Mouse (Mus musculus) gastrocnemius, adult 18-20 months (tissue): ENCODE data around the gene Ankrd42. TPM values are rescaled to one million over a fixed set of nuclear protein-coding genes. Genes with fewer than 3 reads are reported as not detected.

Source experiments
- DNase-seq: peaks from one replicate; pipeline ENCODE4 v3.0.0; 2021; ENCODE audit warnings: low spot score
- total RNA-seq, 2 experiments: library from RNA; stranded (reverse); gene quantifications; 2 replicates each; pipeline ENCODE4 v1.2.3; 2021

Gene Ankrd42
- total RNA-seq, 2 experiments from 2014 or later: 0.28 to 0.34 TPM

- no peak for DNase-seq
Measured at GRCm38 (mm10) chr7:92580491-92581207, 56.3 kb downstream of the Ankrd42 start.

- no peak for DNase-seq
Measured at GRCm38 (mm10) chr7:92566775-92567174, 70.2 kb downstream of the Ankrd42 start.

DNA sequence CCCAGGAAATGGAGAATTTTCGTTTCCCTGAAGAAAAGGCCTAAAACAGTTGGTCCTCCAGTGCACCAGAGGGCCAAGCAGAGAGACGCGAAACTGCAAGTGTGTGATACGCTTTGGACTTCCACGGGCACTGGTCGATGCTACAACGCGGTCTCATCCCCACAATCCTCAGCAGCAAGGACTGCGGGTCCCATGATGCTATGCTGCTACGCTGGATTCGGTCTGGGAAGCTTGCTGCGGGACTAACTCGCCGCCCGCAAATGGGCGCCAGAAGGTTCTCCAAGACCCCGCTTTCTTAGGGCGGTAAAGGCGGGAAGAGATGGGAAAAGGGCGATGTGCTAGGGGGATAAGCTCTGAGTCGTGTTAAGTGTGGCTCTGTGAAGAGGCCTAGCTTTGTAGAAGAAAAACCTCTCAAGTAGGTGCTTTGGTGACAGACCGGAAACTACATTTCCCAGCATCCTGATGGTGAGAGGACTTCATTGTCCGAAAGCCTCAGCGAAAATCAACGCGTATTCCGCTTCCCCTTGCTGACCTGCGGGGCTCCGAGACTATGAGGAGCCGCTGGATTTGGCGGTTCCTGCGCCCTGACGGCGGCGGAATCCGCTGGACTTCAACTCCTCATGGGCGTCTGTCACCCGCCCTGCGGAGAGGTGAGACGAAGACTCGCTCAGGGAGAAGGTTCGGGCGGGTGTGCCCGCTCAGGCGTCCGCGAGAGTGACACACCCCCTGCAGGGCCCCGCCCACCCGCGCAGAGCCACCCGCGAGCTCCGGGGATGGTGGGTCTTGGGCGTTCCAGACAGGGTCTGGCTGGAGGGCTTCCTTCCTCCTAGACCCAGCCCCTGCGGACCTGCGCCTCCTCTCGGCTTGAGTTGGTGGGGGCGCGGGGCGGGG, 75.7 kb downstream of the Ankrd42 start, which contains the start of gene Ccdc90b:
Gene Ccdc90b, plus strand, starts transcription at position 164 of the 891 bp plus-strand sequence.
- peak; percentile 92 for DNase-seq

DNA sequence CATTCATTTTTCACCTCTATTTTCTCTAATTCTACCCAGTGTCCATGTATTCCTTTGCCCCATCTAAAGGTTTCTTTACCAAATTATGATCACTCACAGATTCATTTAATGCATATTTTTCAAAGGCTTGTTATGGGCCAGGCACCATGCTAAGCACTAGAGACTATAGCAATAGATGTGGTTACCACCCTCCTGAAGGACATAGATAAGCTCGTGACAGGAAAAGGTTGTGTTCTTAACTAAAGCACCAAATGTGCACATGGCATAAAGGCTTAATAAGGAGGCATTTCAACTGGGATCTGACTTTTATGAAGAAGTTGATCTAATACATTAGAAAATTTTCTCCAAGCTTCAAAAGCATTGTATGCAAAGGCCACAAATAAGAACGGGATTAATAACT, 78.2 kb downstream of the Ankrd42 start:
- no peak for DNase-seq

GRCm38 (mm10) chr7:92550990-92551392, 86.0 kb downstream of the Ankrd42 start:
- DNase-seq: peak; percentile 10

DNA sequence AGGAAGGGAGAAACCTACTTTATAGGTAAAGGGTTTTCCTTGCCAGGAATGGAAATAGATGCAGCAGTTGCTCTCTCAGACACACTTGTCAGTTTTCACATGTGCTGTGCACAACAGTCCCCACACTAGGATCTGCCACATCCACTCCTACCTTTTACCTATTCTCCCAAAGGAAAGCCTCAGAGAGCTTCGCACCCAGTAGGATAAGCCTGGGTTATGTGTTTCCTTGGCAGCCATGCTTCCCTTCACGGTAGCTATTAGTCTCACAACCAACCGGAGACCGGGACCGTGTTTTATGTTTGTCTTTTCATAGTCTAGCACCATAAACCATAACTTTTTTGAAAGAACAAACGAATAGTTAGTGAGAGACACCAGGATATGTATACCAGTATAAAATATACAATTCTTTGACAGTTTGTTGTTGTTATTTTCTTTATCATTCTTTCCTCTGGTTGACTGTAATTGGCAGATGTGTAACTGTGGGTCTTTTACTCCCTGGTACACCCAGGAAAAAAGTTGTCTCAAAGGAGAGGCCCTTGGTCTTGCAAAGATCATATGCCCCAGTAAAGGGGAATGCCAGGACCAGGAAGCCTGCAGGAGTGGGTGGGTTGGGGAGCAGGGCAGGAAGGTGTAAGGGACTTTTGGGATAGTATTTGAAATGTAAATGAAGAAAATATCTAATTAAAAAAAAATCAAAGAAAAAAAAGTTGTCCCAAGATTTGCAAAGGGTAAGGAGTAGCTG, 86.5 kb downstream of the Ankrd42 start:
- DNase-seq: no peak

DNA sequence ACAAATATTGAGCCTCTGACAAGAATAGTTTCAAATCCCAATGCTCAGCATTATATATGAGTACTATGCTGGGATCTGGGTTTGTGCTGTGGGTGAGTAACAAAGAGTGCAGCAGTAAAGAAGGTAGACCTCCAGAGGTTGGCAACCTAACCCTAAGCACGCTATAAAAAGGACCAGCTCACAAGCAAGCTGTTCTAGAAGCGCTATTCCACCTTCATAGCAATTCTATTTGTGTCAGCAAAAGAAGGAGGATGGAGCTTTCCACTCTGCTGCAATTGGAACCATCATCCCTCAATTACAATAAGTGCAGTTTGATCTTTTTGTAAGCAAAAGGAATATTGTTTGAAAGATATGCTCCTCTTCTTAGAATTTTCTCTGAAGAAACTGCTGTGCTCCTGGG, 90.2 kb downstream of the Ankrd42 start:
- DNase-seq: no peak

DNA sequence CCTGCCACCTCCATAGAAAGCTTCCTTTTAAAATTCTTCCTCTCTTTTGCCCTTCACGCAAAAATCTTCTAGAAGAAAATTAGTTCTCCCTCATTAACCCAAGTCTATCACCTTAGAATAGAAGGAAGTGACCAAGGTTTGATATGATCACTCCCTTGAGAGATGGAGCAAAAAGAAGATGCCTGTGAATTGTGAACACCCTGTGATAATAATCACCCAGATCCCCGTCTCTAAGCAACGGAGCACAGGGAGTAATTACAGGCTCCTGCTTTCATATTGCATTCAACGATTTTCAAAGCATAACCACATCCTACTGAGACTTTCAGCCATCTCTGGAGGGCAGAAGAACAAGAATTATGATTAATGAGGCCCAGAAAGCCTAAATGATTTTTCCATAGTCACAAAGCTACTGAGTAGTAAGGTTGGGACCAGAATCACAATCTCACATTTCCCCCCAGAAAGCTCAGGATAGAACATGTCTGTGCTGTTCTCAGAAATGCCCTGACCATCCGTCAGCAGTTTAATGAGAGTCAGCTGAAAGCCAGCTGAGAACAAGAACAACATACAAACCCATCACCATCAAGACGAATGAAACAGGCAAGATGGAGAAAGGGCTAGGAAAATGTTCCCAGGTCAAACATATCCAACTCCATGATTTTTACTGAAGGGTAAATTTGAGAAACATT, 104.4 kb downstream of the Ankrd42 start:
- no peak for DNase-seq

Other genes with a start within 250 kb of the Ankrd42 start
- 10 to 100 TPM; 19.7 to 20.2 TPM for gene Ccdc90b, start 76.0 kb downstream of the Ankrd42 start, total RNA-seq
- 10 to 100 TPM; 18.3 to 22.0 TPM for gene Pcf11, start 32.8 kb upstream of the Ankrd42 start, total RNA-seq
- 1 to 10 TPM; 5.4 to 8.5 TPM for gene Rab30, start 104.5 kb upstream of the Ankrd42 start, total RNA-seq
- under 1 TPM in 1 of 2 experiments, not detected in 1; 0.07 TPM for gene Ddias, start 237.1 kb upstream of the Ankrd42 start, total RNA-seq
- 1 to 10 TPM; 2.7 to 3.2 TPM for gene Prcp, start 237.3 kb upstream of the Ankrd42 start, total RNA-seq